9 mouse cellular contexts compared by ENCODE assay signal in genomic region chr3:89843148-89843547, GRCm38 (mm10). TPM values are rescaled to one million over a fixed set of nuclear protein-coding genes. Genes with fewer than 3 reads are reported as not detected.
DNase-seq lines count a peak whose midpoint lies in the region; ATAC-seq lines count a peak whose summit lies in the region.
"Had no signal": no experiment of that assay in that cellular context is flagged by ENCODE, and none has a peak within 500 bp of the region (broad histone marks: within the 10 kb centered on the region; RNA-seq: fewer than 3 reads in every experiment).

No protein-coding gene starts in this region.

- no peaks in the 10 kb centered on the region for H3K27me3 ChIP-seq in heart, embryonic 15.5 days
- no peaks in the 10 kb centered on the region; the same call in 1 of the 2 replicates for H3K27me3 ChIP-seq in liver, embryonic 12.5 days (replicated peaks)
- H3K27me3 ChIP-seq: neural tube, embryonic 13.5 days had no signal

- H3K4me1 ChIP-seq in heart, embryonic 15.5 days (replicated peaks), result peaks cover 6% of the 10 kb centered on the region; the same call in 1 of the 2 replicates
- peaks cover 12% of the 10 kb centered on the region for H3K4me1 ChIP-seq in liver, embryonic 12.5 days
- H3K4me1 ChIP-seq: neural tube, embryonic 13.5 days had no signal

- ATAC-seq in heart, embryonic 15.5 days (replicated peaks; ENCODE audit: insufficient number of reproducible peaks, insufficient read depth, low FRiP score, low read depth), result peak; percentile 76
- ATAC-seq in liver, embryonic 12.5 days, result peak; percentile 82

- WGBS in heart, embryonic 15.5 days, result 44% methylated on average over 9 of the region's 9 CpGs
- WGBS in liver, embryonic 12.5 days (ENCODE audit: insufficient replicate concordance), result 14% methylated on average over 9 of the region's 9 CpGs

- no peak overlapping the region for H3K4me3 ChIP-seq in heart, embryonic 15.5 days
- no peak overlapping the region for H3K4me3 ChIP-seq in liver, embryonic 12.5 days
- H3K4me3 ChIP-seq: neural tube, embryonic 13.5 days had no signal

- H3K36me3 ChIP-seq in heart, embryonic 15.5 days, result no peaks in the 10 kb centered on the region
- no peaks in the 10 kb centered on the region for H3K36me3 ChIP-seq in liver, embryonic 12.5 days
- H3K36me3 ChIP-seq: neural tube, embryonic 13.5 days had no signal

- peak; percentile 70 for DNase-seq in CD4-positive, CD25-positive, alpha-beta regulatory T cell, adult 2 months (ENCODE audit: low read depth, low spot score)
- peak; percentile 54 for DNase-seq in T-cell, adult 2 months (ENCODE audit: low spot score)
- DNase-seq in spleen, postnatal 4 days (ENCODE audit: low spot score in 2 of 2), result peak; percentile 50 to 70
- no peak for DNase-seq in layer of hippocampus, postnatal 36 days
- DNase-seq in embryo, embryonic 9.5 days (ENCODE audit: extremely low spot score), result no peak
- no peak for DNase-seq in left cerebral cortex, adult 9 months (ENCODE audit: low spot score in 2 of 2)

- no peak overlapping the region for H3K4me2 ChIP-seq in heart, embryonic 15.5 days
- 0 out of 2 replicates have a peak overlapping the region, but pooled peaks have one; percentile 17 for H3K4me2 ChIP-seq in liver, embryonic 12.5 days
- H3K4me2 ChIP-seq: neural tube, embryonic 13.5 days had no signal

- peak overlapping the region; percentile 63 for H3K27ac ChIP-seq in heart, embryonic 15.5 days
- no peak overlapping the region for H3K27ac ChIP-seq in liver, embryonic 12.5 days
- H3K27ac ChIP-seq: neural tube, embryonic 13.5 days had no signal

- H3K9ac ChIP-seq in heart, embryonic 15.5 days, result no peak overlapping the region
- no peak overlapping the region for H3K9ac ChIP-seq in liver, embryonic 12.5 days
- H3K9ac ChIP-seq: neural tube, embryonic 13.5 days had no signal

- no peaks in the 10 kb centered on the region for H3K9me3 ChIP-seq in heart, embryonic 15.5 days (replicated peaks)
- no peaks in the 10 kb centered on the region for H3K9me3 ChIP-seq in liver, embryonic 12.5 days (replicated peaks)
- H3K9me3 ChIP-seq: neural tube, embryonic 13.5 days had no signal

RNA-seq across cellular contexts. Expression of gene She, which starts 12.0 kb away (rescaled TPM):
- 6.0 and 6.4 TPM in 2 replicates for polyA plus RNA-seq in heart, embryonic 15.5 days (2015; fragmentation: Nextera tagmentation; extraction: Ambion mirVana)
- polyA plus RNA-seq in liver, embryonic 12.5 days (2016; fragmentation: Nextera tagmentation; extraction: Ambion mirVana), result 2.9 and 3.1 TPM in 2 replicates
- total RNA-seq in layer of hippocampus, postnatal 36 days (2021), result 1 to 10 TPM; 2.4 to 2.9 TPM

Comparison
In these comparisons a context has a peak if more than half of its experiments do, and no peak if none do; other contexts are left out.
1. DNase-seq: peak in CD4-positive, CD25-positive, alpha-beta regulatory T cell, adult 2 months (single experiment), T-cell, adult 2 months (single experiment) and spleen, postnatal 4 days (2 of 2); none in layer of hippocampus, postnatal 36 days (0 of 2), embryo, embryonic 9.5 days (single experiment) and left cerebral cortex, adult 9 months (0 of 2).